Mouse (Mus musculus) skeletal muscle tissue, adult 2 months (tissue): ENCODE data around the gene Hmcn1.
A peak's percentile ranks its signal among the peaks of the same experiment; 100 is the strongest.

Source experiments
- DNase-seq: peaks from one replicate; pipeline ENCODE4 v3.0.0-alpha.2; 2012; ENCODE audit warnings: low read depth, low spot score

Hmcn1 gene

DNA sequence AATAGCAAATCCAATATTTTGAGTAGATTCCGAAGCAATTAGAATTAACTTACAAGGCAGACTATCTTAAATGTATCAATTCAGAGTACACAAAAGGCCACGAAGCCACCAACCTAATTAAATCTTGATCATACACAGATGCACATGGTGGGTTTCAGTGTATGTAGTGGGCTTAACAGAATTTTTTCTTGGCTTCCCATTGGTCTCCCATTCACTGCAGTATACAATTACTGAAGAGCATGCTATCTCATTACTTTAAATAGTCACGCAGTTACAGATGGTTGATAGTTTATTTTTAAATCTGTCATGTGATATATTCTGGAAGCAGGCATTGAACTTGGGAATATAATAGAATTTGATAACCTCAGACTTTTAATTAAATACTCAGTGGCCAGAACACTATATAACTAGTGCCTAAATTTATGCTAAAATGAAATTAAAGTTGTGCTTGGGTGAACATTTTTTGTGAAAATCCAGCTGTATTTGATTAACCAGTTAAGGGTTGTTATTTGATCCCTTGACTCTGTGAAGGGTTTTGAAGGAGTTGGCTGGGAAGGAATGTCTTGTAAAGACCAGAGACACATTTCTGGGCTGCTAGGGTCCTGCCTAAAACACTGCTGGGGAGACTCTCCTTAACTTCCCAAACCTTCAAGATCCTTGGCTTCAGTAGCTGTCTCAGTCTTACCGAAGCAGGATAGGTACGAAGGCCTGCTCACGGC is 455.7 kb downstream of the Hmcn1 start:
- DNase-seq = no peak

- peak; percentile 13 for DNase-seq
Observed at GRCm38 (mm10) chr1:150535770-150536534, 457.3 kb downstream of the Hmcn1 start.

DNA sequence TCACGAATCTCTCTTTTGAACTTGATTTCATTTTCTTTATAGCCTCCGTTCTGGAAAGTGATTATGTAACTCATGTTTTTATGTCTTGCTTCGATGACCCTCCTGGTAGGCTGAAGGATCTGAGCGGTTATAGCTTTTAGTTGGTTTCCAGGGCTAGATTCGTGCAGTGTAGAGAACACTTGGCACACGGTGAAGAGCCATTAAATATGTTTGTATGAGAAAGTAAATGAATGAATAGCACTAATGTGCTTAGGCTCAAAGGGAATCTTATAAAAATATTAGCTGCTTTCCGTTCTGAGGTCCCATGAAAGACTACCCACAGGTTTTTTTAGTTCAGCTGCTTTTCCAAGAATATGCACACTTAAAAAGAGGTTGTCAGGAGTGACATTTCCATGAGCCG is 458.6 kb downstream of the Hmcn1 start:
- no peak for DNase-seq

DNA sequence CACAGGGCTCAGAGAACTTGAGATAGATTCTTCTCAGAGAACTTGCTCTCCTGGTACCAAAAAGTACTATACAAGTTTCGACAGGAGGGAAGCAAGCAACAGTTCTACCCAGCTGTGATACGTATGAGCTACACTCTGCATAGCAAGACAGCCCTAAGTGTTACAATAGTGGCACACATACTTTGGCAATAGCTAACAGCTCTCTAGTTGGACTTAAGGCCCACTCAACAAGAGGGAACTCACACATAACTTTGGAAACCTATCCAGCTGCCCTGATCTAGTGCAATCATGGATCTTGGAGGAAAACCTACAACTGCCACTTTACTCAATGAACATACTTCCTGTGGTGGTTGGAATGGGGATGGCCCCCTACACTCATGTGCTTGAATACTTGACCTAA is 480.2 kb downstream of the Hmcn1 start:
- no peak for DNase-seq
